Mouse (Mus musculus) olfactory bulb, adult 2 months (tissue): Measurements from ENCODE around the gene Gpr12.

ENCODE experiments used
- CTCF ChIP-seq: fragments of 200-500 bp; IDR thresholded peaks from 2 replicates; pipeline ENCODE4 v1.5.1; 2012; ENCODE audit warnings: low read depth, mild to moderate bottlenecking, low read length, moderate library complexity; ENCODE audit not compliant: insufficient read depth
- POLR2A ChIP-seq: fragments of 200-500 bp; IDR thresholded peaks from 2 replicates; pipeline ENCODE4 v1.6.1; 2012; ENCODE audit warnings: mild to moderate bottlenecking, low read depth, low read length, moderate library complexity; ENCODE audit not compliant: insufficient read depth

GRCm38 (mm10) chr5:146586357-146587070 is 1.5 kb upstream of the Gpr12 start:
- TF ChIP-seq CTCF (no peak), POLR2A (no peak)
